Mouse (Mus musculus) limb, embryonic 15.5 days (tissue): ENCODE measurements around the gene Cdkn2aipnl. TPM values are rescaled to one million over a fixed set of nuclear protein-coding genes. Genes with fewer than 3 reads are reported as not detected.

Experiments
- ATAC-seq: fragments of 200-750 bp; cut with Nextera tagmentation; 2 replicates; pipeline ENCODE4 v1.8.0; 2017; ENCODE audit warnings: low read depth, moderate TSS enrichment; ENCODE audit not compliant: insufficient number of reproducible peaks, low FRiP score, low TSS enrichment
- H3K27ac ChIP-seq: fragments of 300-500 bp; sonication (generic); 2 replicates; pipeline ENCODE4 v1.5.1; 2015; ENCODE audit warnings: moderate library complexity, mild to moderate bottlenecking, inconsistent platforms
- H3K27me3 ChIP-seq: fragments of 300-500 bp; sonication (generic); 2 replicates; pipeline ENCODE4 v1.6.1; 2015; ENCODE audit warnings: inconsistent platforms
- H3K36me3 ChIP-seq: fragments of 300-500 bp; sonication (generic); 2 replicates; pipeline ENCODE4 v1.6.1; 2015; ENCODE audit warnings: inconsistent platforms
- H3K4me1 ChIP-seq: fragments of 300-500 bp; sonication (generic); 2 replicates; pipeline ENCODE4 v1.6.1; 2015; ENCODE audit warnings: inconsistent platforms
- H3K4me2 ChIP-seq: fragments of 300-500 bp; sonication (generic); 2 replicates; pipeline ENCODE4 v1.6.1; 2015; ENCODE audit warnings: mild to moderate bottlenecking, inconsistent platforms
- H3K4me3 ChIP-seq: fragments of 300-500 bp; sonication (generic); 2 replicates; pipeline ENCODE4 v1.5.1; 2015; ENCODE audit warnings: mild to moderate bottlenecking, inconsistent platforms
- H3K9ac ChIP-seq: fragments of 300-500 bp; sonication (generic); 2 replicates; pipeline ENCODE4 v1.6.1; 2015; ENCODE audit warnings: inconsistent platforms
- H3K9me3 ChIP-seq: fragments of 300-500 bp; sonication (generic); 2 replicates; pipeline ENCODE4 v1.6.1; 2016; ENCODE audit warnings: inconsistent platforms
- WGBS: fragments of 180-500 bp; shearing (Covaris S2); methylation state at CpG from one replicate; pipeline ENCODE4 v1.1.7; 2015; 5-methylcytosine and 5-hydroxymethylcytosine counted together
- polyA plus RNA-seq: library from polyadenylated mRNA; unstranded; fragments of >200 nt; fragmentation: Nextera tagmentation; extraction: Ambion mirVana; gene quantifications from 2 replicates; pipeline ENCODE4 v1.2.1, GENCODE M21; 2015

Cdkn2aipnl gene
- polyA plus RNA-seq, 1 experiment from 2014 or later, result 83.8 TPM

- Histone ChIP-seq H3K27ac (no peak overlapping the region), H3K27me3 (no peaks in the 10 kb centered on the region), H3K9ac (no peak overlapping the region), H3K4me1 (no peaks in the 10 kb centered on the region), H3K9me3 (no peaks in the 10 kb centered on the region), H3K4me3 (no peak overlapping the region), H3K36me3 (no peaks in the 10 kb centered on the region), H3K4me2 (no peak overlapping the region)
- 82% methylated on average over 9 of the region's 9 CpGs for WGBS
- no peak for ATAC-seq
Measured at GRCm38 (mm10) chr11:52018217-52018616, 50.8 kb downstream of the Cdkn2aipnl start.

Other genes starting within 250 kb of the Cdkn2aipnl start
- gene Sec24a, start 204.0 kb upstream of the Cdkn2aipnl start, polyA plus RNA-seq, result 17.0 and 17.4 TPM in 2 replicates
- gene Sar1b, start 204.0 kb upstream of the Cdkn2aipnl start, polyA plus RNA-seq, result 121 and 124 TPM in 2 replicates
- 1.8 and 1.9 TPM in 2 replicates for gene Jade2, start 110.0 kb upstream of the Cdkn2aipnl start, polyA plus RNA-seq
- 237 and 241 TPM in 2 replicates for gene Ube2b, start 33.1 kb downstream of the Cdkn2aipnl start, polyA plus RNA-seq
- gene Cdkl3, start 36.6 kb downstream of the Cdkn2aipnl start, polyA plus RNA-seq, result 7.2 and 10.2 TPM in 2 replicates
- 64.4 and 73.9 TPM in 2 replicates for gene Ppp2ca, start 131.0 kb downstream of the Cdkn2aipnl start, polyA plus RNA-seq
- not detected in 2 replicates for gene Olfr1373, start 177.9 kb downstream of the Cdkn2aipnl start, polyA plus RNA-seq
- gene Olfr1371, start 246.3 kb downstream of the Cdkn2aipnl start, polyA plus RNA-seq, result not detected in 2 replicates